Mouse (Mus musculus): ENCODE data around the gene Tmem144.

The Tmem144 gene

GRCm38 (mm10) chr3:79852654-79853166, at the start of gene Tmem144:
TSS of gene Tmem144 (minus strand) at chr3:79852773.
- DNase-seq (ENCODE audit: low read depth in 1 of 2, low spot score in 2 of 2): no peak

- DNase-seq (ENCODE audit: low read depth in 1 of 2, low spot score in 2 of 2): no peak
Measured at GRCm38 (mm10) chr3:79901734-79902133, 49.2 kb upstream of the Tmem144 start.

GRCm38 (mm10) chr3:79901321-79901720, 48.7 kb upstream of the Tmem144 start:
- DNase-seq (ENCODE audit: low read depth in 1 of 2, low spot score in 2 of 2): no peak

GRCm38 (mm10) chr3:79900502-79900901, 47.9 kb upstream of the Tmem144 start:
- DNase-seq (ENCODE audit: low read depth in 1 of 2, low spot score in 2 of 2): no peak

GRCm38 (mm10) chr3:79899906-79900305, 47.3 kb upstream of the Tmem144 start:
- DNase-seq (ENCODE audit: low read depth in 1 of 2, low spot score in 2 of 2): no peak

GRCm38 (mm10) chr3:79898514-79898913, 45.9 kb upstream of the Tmem144 start:
- DNase-seq (ENCODE audit: low read depth in 1 of 2, low spot score in 2 of 2): no peak

- no peak for DNase-seq (ENCODE audit: low read depth in 1 of 2, low spot score in 2 of 2)
Measured at GRCm38 (mm10) chr3:79897534-79898370, 45.2 kb upstream of the Tmem144 start.

GRCm38 (mm10) chr3:79887966-79888365, 35.4 kb upstream of the Tmem144 start:
- no peak for DNase-seq (ENCODE audit: low read depth in 1 of 2, low spot score in 2 of 2)

GRCm38 (mm10) chr3:79887161-79887855, 34.7 kb upstream of the Tmem144 start:
- DNase-seq (ENCODE audit: low read depth in 1 of 2, low spot score in 2 of 2): no peak

GRCm38 (mm10) chr3:79886357-79887091, 34.0 kb upstream of the Tmem144 start:
- DNase-seq (ENCODE audit: low read depth in 1 of 2, low spot score in 2 of 2): no peak

GRCm38 (mm10) chr3:79885686-79886356, 33.2 kb upstream of the Tmem144 start:
- DNase-seq (ENCODE audit: low read depth in 1 of 2, low spot score in 2 of 2): peak in 1 of 2 experiments; percentile 13

GRCm38 (mm10) chr3:79884761-79885189, 32.2 kb upstream of the Tmem144 start:
- no peak for DNase-seq (ENCODE audit: low read depth in 1 of 2, low spot score in 2 of 2)

- DNase-seq (ENCODE audit: low read depth in 1 of 2, low spot score in 2 of 2): no peak
Measured at GRCm38 (mm10) chr3:79884305-79884704, 31.7 kb upstream of the Tmem144 start, which contains the start of gene Fam198b. TSS of gene Fam198b (plus strand) at chr3:79884533.

- DNase-seq (ENCODE audit: low read depth in 1 of 2, low spot score in 2 of 2): peak in 1 of 2 experiments; percentile 13
Measured at GRCm38 (mm10) chr3:79883092-79883491, 30.5 kb upstream of the Tmem144 start.

- DNase-seq (ENCODE audit: low read depth in 1 of 2, low spot score in 2 of 2): no peak
Measured at GRCm38 (mm10) chr3:79881645-79882044, 29.1 kb upstream of the Tmem144 start.

- no peak for DNase-seq (ENCODE audit: low read depth in 1 of 2, low spot score in 2 of 2)
Measured at GRCm38 (mm10) chr3:79879246-79879645, 26.7 kb upstream of the Tmem144 start.

GRCm38 (mm10) chr3:79878350-79878749, 25.8 kb upstream of the Tmem144 start:
- DNase-seq (ENCODE audit: low read depth in 1 of 2, low spot score in 2 of 2): no peak

- no peak for DNase-seq (ENCODE audit: low read depth in 1 of 2, low spot score in 2 of 2)
Measured at GRCm38 (mm10) chr3:79875471-79875870, 22.9 kb upstream of the Tmem144 start.

- DNase-seq (ENCODE audit: low read depth in 1 of 2, low spot score in 2 of 2): no peak
Measured at GRCm38 (mm10) chr3:79867121-79867709, 14.6 kb upstream of the Tmem144 start.

GRCm38 (mm10) chr3:79866526-79866925, 14.0 kb upstream of the Tmem144 start:
- no peak for DNase-seq (ENCODE audit: low read depth in 1 of 2, low spot score in 2 of 2)

Data from monocyte, adult 2 months (primary cell).